Mouse (Mus musculus) small intestine, adult 2 months (tissue): ENCODE measurements around the gene Gm27027.

ENCODE experiments used
- CTCF ChIP-seq: fragments of 200-500 bp; IDR thresholded peaks from 2 replicates; pipeline ENCODE4 v1.5.1; 2012; ENCODE audit warnings: low read depth, mild to moderate bottlenecking, control low read depth, inconsistent platforms, low read length, moderate library complexity, mixed read lengths; ENCODE audit not compliant: insufficient replicate concordance, insufficient read length; ENCODE audit errors: extremely low read depth
- POLR2A ChIP-seq: fragments of 200-500 bp; IDR thresholded peaks from 2 replicates; pipeline ENCODE4 v1.6.1; 2012; ENCODE audit warnings: low read depth, mild to moderate bottlenecking, control low read depth, inconsistent platforms, low read length, moderate library complexity

DNA sequence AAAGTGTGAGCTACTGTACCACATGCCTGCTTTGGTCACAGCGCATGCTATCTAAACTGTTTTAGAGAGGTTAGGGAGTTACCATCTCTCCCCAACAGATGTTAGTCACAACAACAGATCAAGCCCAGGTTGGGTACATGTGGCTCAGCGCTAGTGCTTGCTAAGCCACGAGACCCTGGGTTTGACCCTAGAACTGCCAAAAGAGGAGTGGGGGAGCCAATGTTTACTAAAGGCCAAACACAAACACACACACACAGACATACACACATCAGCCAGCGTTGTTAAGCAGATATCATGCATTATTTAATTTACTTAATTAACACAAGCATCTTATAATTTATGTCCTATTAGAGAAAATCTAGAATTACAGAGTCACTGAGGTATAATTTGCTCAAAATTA is 5.8 kb upstream of the Gm27027 start:
- TF ChIP-seq CTCF (no peak), POLR2A (no peak)
